Mouse (Mus musculus) kidney, postnatal 4 days (tissue): ENCODE data around the gene Ppp1r26.

Experiments used
- DNase-seq, 2 experiments: peaks; one replicate each; pipeline ENCODE4 v3.0.0; 2021; ENCODE audit warnings: mixed read lengths in 2 of 2

The Ppp1r26 gene

DNA sequence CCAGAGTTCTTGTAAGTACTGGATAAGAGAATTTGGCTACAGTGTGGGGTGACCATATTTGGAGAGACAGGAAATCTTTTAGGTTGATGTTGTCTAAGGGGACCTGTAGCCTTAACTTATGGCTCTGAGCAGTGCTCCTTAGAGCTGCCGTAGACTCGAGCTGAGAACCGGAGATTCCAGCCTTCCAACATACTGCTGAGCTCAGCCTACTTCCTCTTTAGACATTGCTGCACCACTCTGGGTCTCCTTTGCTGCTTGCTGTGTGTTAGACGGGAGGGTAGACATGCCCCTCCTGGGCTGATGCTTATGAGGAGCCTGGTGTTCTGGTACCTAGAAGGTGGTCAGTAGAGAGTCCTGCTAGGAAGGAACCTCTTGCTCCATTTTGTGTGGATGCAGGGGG lies 51.8 kb downstream of the Ppp1r26 start:
- peak in 1 of 2 experiments; percentile 2 for DNase-seq

DNA sequence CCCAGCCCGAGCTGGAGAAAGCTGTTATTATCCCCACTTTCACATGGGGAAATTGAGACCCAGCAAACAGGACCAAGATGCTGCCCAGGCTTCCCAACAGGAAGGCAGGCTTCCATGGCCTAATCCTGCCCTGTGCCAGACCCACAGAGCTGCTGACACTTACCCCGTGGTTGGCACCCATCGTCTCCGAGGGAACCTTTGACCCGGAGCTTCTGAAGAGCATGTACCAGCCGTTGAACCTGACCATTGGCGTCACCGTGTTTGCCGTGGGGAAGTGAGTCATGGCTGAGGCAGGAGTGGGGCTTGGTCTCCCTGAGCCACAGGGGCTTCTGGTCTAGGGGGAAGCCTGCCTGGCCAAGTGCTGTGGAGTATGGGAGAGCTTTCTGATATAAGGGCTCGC lies 56.4 kb downstream of the Ppp1r26 start:
- DNase-seq = no peak

DNA sequence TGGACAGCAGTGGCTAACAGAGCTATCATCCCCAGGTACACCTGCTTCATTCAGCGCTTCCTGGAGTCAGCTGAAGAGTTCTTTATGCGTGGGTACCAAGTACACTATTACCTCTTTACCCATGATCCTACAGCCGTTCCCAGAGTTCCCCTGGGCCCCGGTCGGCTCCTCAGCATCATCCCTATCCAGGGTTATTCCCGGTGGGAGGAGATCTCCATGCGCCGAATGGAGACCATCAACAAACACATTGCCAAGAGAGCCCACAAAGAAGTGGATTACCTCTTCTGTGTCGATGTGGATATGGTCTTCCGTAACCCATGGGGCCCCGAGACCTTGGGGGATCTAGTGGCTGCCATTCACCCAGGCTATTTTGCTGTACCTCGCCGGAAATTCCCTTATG lies 58.1 kb downstream of the Ppp1r26 start:
- DNase-seq = no peak
